ENCODE assay signal across 19 mouse cellular contexts in the genomic region with DNA sequence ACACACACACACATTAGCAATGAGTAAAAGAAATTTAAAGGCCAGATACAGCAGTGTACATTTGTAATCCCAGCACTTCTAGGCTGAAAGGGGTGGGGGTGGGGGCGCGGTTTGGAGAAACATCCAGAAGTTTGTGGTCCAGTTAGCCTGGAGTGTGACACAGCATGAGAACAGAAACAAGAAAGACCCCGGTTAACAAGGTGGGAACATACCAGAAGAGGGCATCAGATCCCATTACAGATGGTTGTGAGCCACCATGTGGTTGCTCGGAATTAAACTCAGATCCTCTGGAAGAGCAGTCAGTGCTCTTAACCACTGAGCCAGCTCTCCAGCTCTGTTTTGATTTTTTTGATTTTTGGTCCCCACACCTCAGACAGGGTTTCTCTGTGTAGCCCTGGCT. TPM values are rescaled to one million over a fixed set of nuclear protein-coding genes. Genes with fewer than 3 reads are reported as not detected.
"Had no signal": no experiment of that assay in that cellular context is flagged by ENCODE, and none has a peak within 500 bp of the region (broad histone marks: within the 10 kb centered on the region; RNA-seq: fewer than 3 reads in every experiment).

No protein-coding gene starts in this region.

- H3K9ac ChIP-seq: intestine, embryonic 15.5 days; liver, embryonic 15.5 days; lung, embryonic 14.5 days had no signal

- H3K4me3 ChIP-seq: intestine, embryonic 15.5 days; left cerebral cortex, adult 2 months; limb, embryonic 10.5 days; liver, embryonic 15.5 days; megakaryocyte, embryonic 14.5 days had no signal

- H3K4me2 ChIP-seq: intestine, embryonic 15.5 days; liver, embryonic 11.5 days; liver, embryonic 15.5 days; lung, embryonic 14.5 days; midbrain, embryonic 11.5 days had no signal

- H3K4me1 ChIP-seq: liver, embryonic 15.5 days had no signal

- ATAC-seq: intestine, embryonic 15.5 days; midbrain, embryonic 16.5 days had no signal

- H3K36me3 ChIP-seq: intestine, embryonic 15.5 days; limb, embryonic 10.5 days; liver, embryonic 15.5 days had no signal

- DNase-seq: kidney, adult 8-10 months; kidney, postnatal 4 days; lung, embryonic 14.5 days; lung, postnatal 14 days; right cerebral cortex, postnatal 14 days; thymus, postnatal 36 days had no signal

- H3K9me3 ChIP-seq: intestine, embryonic 15.5 days; limb, embryonic 10.5 days; liver, embryonic 15.5 days; megakaryocyte, embryonic 14.5 days had no signal

- H3K27ac ChIP-seq: intestine, embryonic 15.5 days; left cerebral cortex, adult 2 months; limb, embryonic 10.5 days; liver, embryonic 15.5 days; macrophage had no signal

- H3K27me3 ChIP-seq: intestine, embryonic 15.5 days had no signal

RNA-seq across cellular contexts. Expression of a gene that starts 1.8 kb away (rescaled TPM):
- total RNA-seq: layer of hippocampus, postnatal 25 days; left cerebral cortex, adult 2 months; left cerebral cortex, postnatal 14 days had no signal
- polyA plus RNA-seq: macrophage; midbrain, embryonic 16.5 days; neural tube, embryonic 14.5 days had no signal

RNA-seq across cellular contexts. Expression of a gene that starts 17.8 kb away (rescaled TPM):
- total RNA-seq: layer of hippocampus, adult 8-10 months; layer of hippocampus, postnatal 25 days; left cerebral cortex, adult 2 months; left cerebral cortex, postnatal 14 days had no signal
- polyA plus RNA-seq: macrophage; midbrain, embryonic 11.5 days; neural tube, embryonic 14.5 days had no signal
